Comparison of ENCODE assay signal across 27 mouse cellular contexts in genomic region chr3:9603866-9604265, GRCm38 (mm10). TPM values are rescaled to one million over a fixed set of nuclear protein-coding genes. Genes with fewer than 3 reads are reported as not detected.
DNase-seq lines count a peak whose midpoint lies in the region; ATAC-seq and TF ChIP-seq lines count a peak whose summit lies in the region.
"Had no signal": no experiment of that assay in that cellular context is flagged by ENCODE, and none has a peak within 500 bp of the region (broad histone marks: within the 10 kb centered on the region; RNA-seq: fewer than 3 reads in every experiment).

No protein-coding gene starts in this region.

- no peak overlapping the region for H3K4me2 ChIP-seq in embryonic facial prominence, embryonic 12.5 days (replicated peaks)
- H3K4me2 ChIP-seq in lung, embryonic 16.5 days (ENCODE audit: low read depth, low read length), result no peak overlapping the region
- H3K4me2 ChIP-seq: embryonic facial prominence, embryonic 15.5 days; heart, embryonic 15.5 days; hindbrain, embryonic 13.5 days; limb, embryonic 13.5 days; liver, embryonic 11.5 days; lung, embryonic 15.5 days; midbrain, embryonic 12.5 days had no signal

- no peak for ATAC-seq in embryonic facial prominence, embryonic 12.5 days (ENCODE audit: insufficient number of reproducible peaks, insufficient read depth, low FRiP score, low TSS enrichment)
- no peak for ATAC-seq in lung, embryonic 16.5 days (ENCODE audit: low read depth)
- ATAC-seq: forebrain, embryonic 14.5 days; intestine, embryonic 16.5 days had no signal

- no peak for TF ChIP-seq CTCF in left cerebral cortex, adult 2 months (IDR thresholded peaks at IDR 0.05)

- peaks cover 35% of the 10 kb centered on the region for H3K4me1 ChIP-seq in embryonic facial prominence, embryonic 12.5 days
- H3K4me1 ChIP-seq in embryonic facial prominence, embryonic 10.5 days, result peaks cover 43% of the 10 kb centered on the region
- H3K4me1 ChIP-seq in lung, embryonic 16.5 days (replicated peaks; ENCODE audit: control insufficient read depth, insufficient read depth, low read length), result peaks cover 14% of the 10 kb centered on the region

- DNase-seq in embryonic facial prominence, embryonic 10.5 days (ENCODE audit: low spot score), result no peak
- DNase-seq in lung, postnatal 4 days, result no peak
- peak; percentile 53 for DNase-seq in kidney, adult 9 months
- peak; percentile 60 to 84 for DNase-seq in kidney, postnatal 25 days
- no peak for DNase-seq in left cerebral cortex, adult 2 months (ENCODE audit: extremely low spot score in 1 of 2, low spot score in 2 of 2)
- no peak for DNase-seq in adrenal gland, postnatal 36 days
- DNase-seq: adrenal gland, adult 8-10 months; cerebellum, adult 11 months; cerebellum, adult 9-11 months; gastrocnemius, postnatal 14 days; lung, postnatal 36 days had no signal

- H3K27me3 ChIP-seq in embryonic facial prominence, embryonic 12.5 days, result no peaks in the 10 kb centered on the region
- no peaks in the 10 kb centered on the region for H3K27me3 ChIP-seq in embryonic facial prominence, embryonic 10.5 days (replicated peaks; ENCODE audit: low read depth, poor library complexity, severe bottlenecking)
- no peaks in the 10 kb centered on the region for H3K27me3 ChIP-seq in lung, embryonic 16.5 days (ENCODE audit: control insufficient read depth, insufficient read depth, low read depth, low read length)
- H3K27me3 ChIP-seq: CH12.LX; embryonic facial prominence, embryonic 15.5 days; heart, embryonic 15.5 days; hindbrain, embryonic 13.5 days; limb, embryonic 13.5 days; lung, embryonic 15.5 days had no signal

- no peak overlapping the region for H3K9ac ChIP-seq in embryonic facial prominence, embryonic 12.5 days
- H3K9ac ChIP-seq in lung, embryonic 16.5 days (ENCODE audit: low read length), result no peak overlapping the region
- H3K9ac ChIP-seq: embryonic facial prominence, embryonic 15.5 days; heart, embryonic 15.5 days; hindbrain, embryonic 13.5 days; limb, embryonic 13.5 days; lung, embryonic 15.5 days; midbrain, embryonic 12.5 days had no signal

- intact Hi-C loops in left cerebral cortex, adult 2 months (cut with DNase I), result loop anchor here (10.0 kb wide), 1 partner anchor 341 kb away; no protein-coding TSS in a partner anchor

- H3K4me3 ChIP-seq in embryonic facial prominence, embryonic 12.5 days, result no peak overlapping the region
- H3K4me3 ChIP-seq in embryonic facial prominence, embryonic 10.5 days, result no peak overlapping the region
- H3K4me3 ChIP-seq in lung, embryonic 16.5 days (ENCODE audit: low read length), result no peak overlapping the region
- H3K4me3 ChIP-seq in left cerebral cortex, adult 2 months, result no peak overlapping the region
- H3K4me3 ChIP-seq: embryonic facial prominence, embryonic 15.5 days; heart, embryonic 10.5 days; heart, embryonic 15.5 days; hindbrain, embryonic 13.5 days; layer of hippocampus, adult 2 months; limb, embryonic 13.5 days; lung, embryonic 15.5 days; megakaryocyte, embryonic 14.5 days; midbrain, embryonic 12.5 days; myocyte had no signal

- 0 out of 2 replicates have a peak overlapping the region, but pooled peaks have one; percentile 36 for H3K27ac ChIP-seq in embryonic facial prominence, embryonic 12.5 days
- no peak overlapping the region for H3K27ac ChIP-seq in embryonic facial prominence, embryonic 10.5 days (replicated peaks)
- H3K27ac ChIP-seq in lung, embryonic 16.5 days (ENCODE audit: low read length), result peak overlapping the region; percentile 13; the same call in 1 of the 2 replicates
- no peak overlapping the region for H3K27ac ChIP-seq in left cerebral cortex, adult 2 months
- H3K27ac ChIP-seq: embryonic facial prominence, embryonic 15.5 days; heart, embryonic 10.5 days; heart, embryonic 15.5 days; hindbrain, embryonic 13.5 days; layer of hippocampus, adult 2 months; limb, embryonic 13.5 days; lung, embryonic 15.5 days; midbrain, embryonic 12.5 days had no signal

- H3K9me3 ChIP-seq in embryonic facial prominence, embryonic 12.5 days, result no peaks in the 10 kb centered on the region
- H3K9me3 ChIP-seq in embryonic facial prominence, embryonic 10.5 days, result no peaks in the 10 kb centered on the region
- H3K9me3 ChIP-seq in lung, embryonic 16.5 days (ENCODE audit: control insufficient read depth, low read length), result no peaks in the 10 kb centered on the region
- H3K9me3 ChIP-seq: embryonic facial prominence, embryonic 15.5 days; heart, embryonic 10.5 days; heart, embryonic 15.5 days; hindbrain, embryonic 13.5 days; limb, embryonic 13.5 days; lung, embryonic 15.5 days; megakaryocyte, embryonic 14.5 days; midbrain, embryonic 12.5 days had no signal

- no peaks in the 10 kb centered on the region for H3K36me3 ChIP-seq in embryonic facial prominence, embryonic 12.5 days
- H3K36me3 ChIP-seq in embryonic facial prominence, embryonic 10.5 days (replicated peaks), result no peaks in the 10 kb centered on the region
- H3K36me3 ChIP-seq in lung, embryonic 16.5 days (ENCODE audit: control insufficient read depth, insufficient read depth, low read length), result no peaks in the 10 kb centered on the region
- H3K36me3 ChIP-seq: embryonic facial prominence, embryonic 15.5 days; heart, embryonic 10.5 days; heart, embryonic 15.5 days; hindbrain, embryonic 13.5 days; limb, embryonic 13.5 days; lung, embryonic 15.5 days; midbrain, embryonic 12.5 days had no signal

- 74% methylated on average over 4 of the region's 4 CpGs for WGBS in embryonic facial prominence, embryonic 12.5 days
- WGBS in embryonic facial prominence, embryonic 10.5 days, result 88% methylated on average over 4 of the region's 4 CpGs
- 73% methylated on average over 4 of the region's 4 CpGs for WGBS in lung, embryonic 16.5 days

RNA-seq across cellular contexts. Expression of gene Zfp704, which starts 6.0 kb away (rescaled TPM):
- polyA plus RNA-seq in embryonic facial prominence, embryonic 12.5 days (2016; fragmentation: Nextera tagmentation; extraction: Ambion mirVana), result 8.8 and 9.3 TPM in 2 replicates
- 7.4 and 7.7 TPM in 2 replicates for polyA plus RNA-seq in embryonic facial prominence, embryonic 10.5 days (2016; fragmentation: Nextera tagmentation; extraction: Ambion mirVana)
- polyA plus RNA-seq in lung, embryonic 16.5 days (2015; fragmentation: Nextera tagmentation; extraction: Ambion mirVana), result 8.9 and 9.0 TPM in 2 replicates
- total RNA-seq in left cerebral cortex, adult 2 months (2021), result 10 to 100 TPM; 31.7 to 34.6 TPM
- 10 to 100 TPM; 11.7 to 15.3 TPM for total RNA-seq in adrenal gland, postnatal 36 days (2021)
- total RNA-seq: CH12.LX had no signal

Comparison
In these comparisons a context has a peak if more than half of its experiments do, and no peak if none do; other contexts are left out.
1. H3K27ac ChIP-seq: peak in embryonic facial prominence, embryonic 12.5 days (single experiment) and lung, embryonic 16.5 days (single experiment); none in embryonic facial prominence, embryonic 10.5 days (single experiment) and left cerebral cortex, adult 2 months (single experiment).
2. DNase-seq: peak in kidney, adult 9 months (single experiment) and kidney, postnatal 25 days (2 of 2); none in embryonic facial prominence, embryonic 10.5 days (single experiment), lung, postnatal 4 days (0 of 2), left cerebral cortex, adult 2 months (0 of 2) and adrenal gland, postnatal 36 days (0 of 2).